Mouse (Mus musculus): Measurements from ENCODE around the gene C5ar2.

C5ar2 gene

GRCm38 (mm10) chr7:16196616-16197015 is 47.3 kb downstream of the C5ar2 start:
- DNase-seq: peak; percentile 36

- peak; percentile 37 for DNase-seq
These were observed 50.3 kb downstream of the C5ar2 start for GRCm38 (mm10) chr7:16193702-16194101.

- DNase-seq: peak; percentile 79
These were observed 51.6 kb downstream of the C5ar2 start for GRCm38 (mm10) chr7:16192315-16192714.

- DNase-seq: no peak
These were observed 56.5 kb downstream of the C5ar2 start for GRCm38 (mm10) chr7:16187494-16187893.

Measured in thymus, postnatal 25 days (tissue).